Mouse (Mus musculus) midbrain, postnatal 0 days (tissue): ENCODE results near the gene Sdccag8. TPM values are rescaled to one million over a fixed set of nuclear protein-coding genes. Genes with fewer than 3 reads are reported as not detected.

ENCODE experiments used
- ATAC-seq: fragments of 200-750 bp; cut with Nextera tagmentation; 2 replicates; pipeline ENCODE4 v1.8.0; 2017; ENCODE audit warnings: moderate number of reproducible peaks, mild to moderate bottlenecking, moderate TSS enrichment, moderate library complexity; ENCODE audit not compliant: low FRiP score
- DNase-seq: peaks from one replicate; pipeline ENCODE4 v3.0.0-alpha.2; 2015; ENCODE audit warnings: low spot score
- H3K27ac ChIP-seq: fragments of 300-500 bp; sonication (generic); 2 replicates; pipeline ENCODE4 v1.5.1; 2014; ENCODE audit warnings: low read depth, mild to moderate bottlenecking, low read length, mixed read lengths
- H3K27me3 ChIP-seq: fragments of 300-500 bp; sonication (generic); 2 replicates; pipeline ENCODE4 v1.6.1; 2014; ENCODE audit warnings: low read length, control low read depth, mixed read lengths; ENCODE audit not compliant: insufficient read depth
- H3K36me3 ChIP-seq: fragments of 300-500 bp; sonication (generic); 2 replicates; pipeline ENCODE4 v1.6.1; 2014; ENCODE audit warnings: low read length, control low read depth, mixed read lengths; ENCODE audit not compliant: insufficient read depth
- H3K4me1 ChIP-seq: fragments of 300-500 bp; sonication (generic); 2 replicates; pipeline ENCODE4 v1.6.1; 2014; ENCODE audit warnings: mild to moderate bottlenecking, control low read depth, antibody characterized with exemption, low read length, mixed read lengths; ENCODE audit not compliant: insufficient read depth
- H3K4me2 ChIP-seq: fragments of 300-500 bp; sonication (generic); 2 replicates; pipeline ENCODE4 v1.6.1; 2014; ENCODE audit warnings: low read depth, mild to moderate bottlenecking, low read length, mixed read lengths; ENCODE audit not compliant: poor library complexity, severe bottlenecking
- H3K4me3 ChIP-seq: fragments of 300-500 bp; sonication (generic); 2 replicates; pipeline ENCODE4 v1.5.1; 2014; ENCODE audit warnings: low read depth, mild to moderate bottlenecking, low read length, moderate library complexity
- H3K9ac ChIP-seq: fragments of 300-500 bp; sonication (generic); replicated peaks from 2 replicates; pipeline ENCODE4 v1.6.1; 2014; ENCODE audit warnings: mild to moderate bottlenecking, low read length, moderate library complexity, mixed read lengths; ENCODE audit not compliant: poor library complexity, severe bottlenecking
- H3K9me3 ChIP-seq: fragments of 300-500 bp; sonication (generic); 2 replicates; pipeline ENCODE4 v1.6.1; 2016; ENCODE audit warnings: low read length, control low read depth
- CTCF ChIP-seq: IDR thresholded peaks from 2 replicates; pipeline ENCODE4 v1.5.1; 2016; ENCODE audit warnings: antibody characterized with exemption, mild to moderate bottlenecking
- WGBS: fragments of 180-500 bp; shearing (Covaris S2); extraction: QIAGEN DNeasy Blood & Tissue Kit; methylation state at CpG from one replicate; pipeline ENCODE4 v1.1.7; 2014; 5-methylcytosine and 5-hydroxymethylcytosine counted together
- polyA plus RNA-seq: library from polyadenylated mRNA; unstranded; fragments of >200 nt; fragmentation: Nextera tagmentation; extraction: Ambion mirVana; gene quantifications from 2 replicates; pipeline ENCODE4 v1.2.1, GENCODE M21; 2015
- total RNA-seq: library from RNA; depleted of rRNA; stranded (reverse); fragments of >200 nt; gene quantifications from 2 replicates; pipeline ENCODE4 v1.2.3, GENCODE M21; 2014

The Sdccag8 gene
- total and polyA plus RNA-seq, 2 experiments from 2014 or later = 6.1 to 26.8 TPM

DNA sequence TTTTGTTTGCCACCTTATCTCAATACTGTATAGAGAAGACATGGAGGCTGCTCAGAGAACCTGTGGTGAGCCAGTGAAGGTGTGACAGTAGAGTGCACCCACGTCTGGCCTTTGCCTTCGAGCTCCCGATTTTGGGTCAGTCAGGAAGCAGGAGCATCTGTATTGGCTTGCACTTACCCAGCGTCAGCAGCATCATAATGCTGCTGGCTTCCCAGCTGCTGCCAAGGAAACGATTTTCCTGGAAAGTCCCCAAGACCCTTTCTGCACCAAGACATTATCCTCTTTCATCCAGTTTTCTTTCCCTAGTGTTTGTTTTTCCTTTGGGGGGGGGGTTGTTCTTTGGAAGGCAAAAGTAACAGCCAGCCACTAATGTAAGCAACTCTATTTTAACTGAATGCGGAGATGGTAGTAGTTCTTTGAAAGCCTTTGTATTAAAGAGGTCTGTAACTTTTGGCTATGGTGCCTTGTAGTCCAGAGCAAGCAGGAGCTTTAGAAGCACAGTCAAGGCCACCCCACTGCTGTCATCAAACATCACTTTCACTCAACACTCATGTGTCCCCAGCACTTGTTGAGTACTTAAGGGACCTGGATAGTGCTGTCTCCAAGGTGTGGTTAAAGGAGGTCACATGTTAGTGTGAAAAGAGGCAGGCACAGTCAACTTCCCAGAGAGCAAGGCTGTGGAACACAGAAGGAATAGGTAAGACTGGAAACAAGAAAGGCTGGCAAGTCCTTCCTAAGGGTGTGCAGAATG lies 172.7 kb downstream of the Sdccag8 start:
- Histone ChIP-seq H3K27ac (no peak overlapping the region), H3K9ac (no peak overlapping the region), H3K4me2 (no peak overlapping the region), H3K4me3 (no peak overlapping the region), H3K36me3 (no peaks in the 10 kb centered on the region), H3K27me3 (no peaks in the 10 kb centered on the region), H3K9me3 (no peaks in the 10 kb centered on the region), H3K4me1 (no peaks in the 10 kb centered on the region)
- WGBS = 66% methylated on average over 6 of the region's 6 CpGs
- ATAC-seq (no peak), DNase-seq (peak; percentile 63)
- no peak for TF ChIP-seq CTCF

DNA sequence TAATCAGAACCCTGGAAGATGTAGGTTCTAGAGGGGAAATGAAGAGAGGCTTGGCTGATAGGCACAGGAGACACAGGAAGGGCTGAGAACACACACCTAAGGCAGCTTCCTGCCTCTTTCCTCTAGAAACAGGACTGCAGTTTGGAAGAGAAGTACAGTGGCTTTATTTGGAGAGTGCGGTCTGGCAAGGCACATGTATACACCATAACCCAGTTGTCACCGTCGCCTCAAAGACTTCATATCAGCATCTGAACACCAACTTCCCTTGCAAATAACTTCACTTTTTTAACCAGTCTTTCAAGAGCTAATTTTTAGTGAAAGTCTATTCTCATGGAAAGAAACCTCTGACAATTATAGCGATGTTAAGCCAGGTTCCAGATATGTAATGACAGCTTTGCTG lies 177.0 kb downstream of the Sdccag8 start:
- WGBS = 98% methylated on average over 4 of the region's 4 CpGs
- H3K4me3 ChIP-seq = no peak overlapping the region
- ATAC-seq (no peak), DNase-seq (no peak)
- peaks cover 4% of the 10 kb centered on the region; the same call in 1 of the 2 replicates for H3K4me1 ChIP-seq
- no peaks in the 10 kb centered on the region for H3K9me3 ChIP-seq
- no peak for TF ChIP-seq CTCF
- no peaks in the 10 kb centered on the region for H3K27me3 ChIP-seq
- H3K27ac ChIP-seq = no peak overlapping the region
- no peak overlapping the region for H3K4me2 ChIP-seq
- no peak overlapping the region for H3K9ac ChIP-seq
- H3K36me3 ChIP-seq = no peaks in the 10 kb centered on the region

DNA sequence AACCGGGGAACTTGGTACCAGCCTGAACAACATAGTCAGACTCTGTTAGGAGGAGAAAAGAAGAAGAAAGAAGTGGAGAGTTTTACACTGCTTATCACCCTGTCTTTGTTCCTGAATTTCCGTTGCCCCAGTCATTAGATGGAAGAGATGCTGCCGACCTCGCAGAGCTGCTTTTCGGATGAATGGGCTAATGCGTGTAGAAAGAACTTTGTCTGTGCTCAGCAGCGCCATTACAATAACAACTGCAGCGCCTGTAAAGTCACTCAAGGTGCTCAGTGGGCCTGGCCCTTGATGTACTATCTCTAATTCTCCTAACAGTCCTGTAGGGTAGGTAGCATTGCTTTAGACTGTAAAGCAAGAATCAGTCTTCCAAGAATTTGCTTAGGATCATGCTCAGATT lies 178.1 kb downstream of the Sdccag8 start:
- TF ChIP-seq CTCF = no peak
- Histone ChIP-seq H3K9ac (no peak overlapping the region), H3K27me3 (no peaks in the 10 kb centered on the region), H3K27ac (no peak overlapping the region), H3K4me1 (peaks cover 8% of the 10 kb centered on the region; the same call in 1 of the 2 replicates), H3K4me3 (no peak overlapping the region), H3K4me2 (no peak overlapping the region), H3K36me3 (no peaks in the 10 kb centered on the region), H3K9me3 (no peaks in the 10 kb centered on the region)
- DNase-seq (no peak), ATAC-seq (no peak)
- 60% methylated on average over 8 of the region's 8 CpGs for WGBS

DNA sequence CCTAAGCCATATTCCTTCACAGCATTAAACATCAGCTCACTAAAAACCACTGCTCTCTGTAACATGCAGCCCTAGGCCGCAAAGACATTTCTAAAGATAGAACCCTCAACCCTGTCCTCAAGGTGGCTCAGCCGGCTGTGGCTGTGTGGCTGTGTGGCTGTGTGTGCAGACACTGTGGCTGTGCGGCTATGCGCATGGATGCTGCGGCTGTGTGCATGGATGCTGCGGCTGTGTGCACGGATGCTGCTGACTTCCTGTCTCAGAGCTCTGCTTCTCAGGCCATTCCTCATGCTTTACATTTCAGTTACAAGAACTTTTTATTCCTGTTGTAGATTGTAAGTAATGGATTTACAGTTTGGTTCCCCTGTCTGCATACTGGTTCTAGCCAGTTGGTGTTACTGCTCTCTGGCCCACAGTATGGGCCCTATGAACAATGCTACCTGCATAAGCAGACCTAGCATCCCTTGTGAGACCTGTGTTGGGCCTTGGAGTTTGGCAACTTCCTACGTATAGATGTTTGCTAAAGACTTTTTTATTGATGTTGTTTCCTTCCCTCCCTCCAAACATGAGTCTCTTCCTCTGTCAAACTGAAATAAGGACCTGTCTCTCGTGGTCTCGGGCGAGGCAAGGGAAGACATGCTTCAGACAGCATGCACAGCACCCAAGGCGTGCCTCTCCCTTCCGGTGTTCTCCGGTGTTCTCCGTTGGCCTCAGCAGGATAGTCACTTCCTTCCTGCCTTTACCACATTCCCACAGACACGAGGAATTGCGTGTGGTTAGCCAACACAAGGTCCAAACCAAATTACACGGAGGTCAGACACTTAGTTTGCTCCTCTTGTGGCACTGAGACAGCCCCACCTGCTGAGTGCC lies 178.9 kb downstream of the Sdccag8 start:
- Histone ChIP-seq H3K27ac (no peak overlapping the region), H3K36me3 (no peaks in the 10 kb centered on the region), H3K9me3 (no peaks in the 10 kb centered on the region), H3K4me1 (peaks cover 14% of the 10 kb centered on the region), H3K9ac (no peak overlapping the region), H3K27me3 (no peaks in the 10 kb centered on the region), H3K4me3 (no peak overlapping the region), H3K4me2 (no peak overlapping the region)
- ATAC-seq (no peak), DNase-seq (no peak)
- 77% methylated on average over 18 of the region's 18 CpGs for WGBS
- no peak for TF ChIP-seq CTCF

- Histone ChIP-seq H3K36me3 (no peaks in the 10 kb centered on the region), H3K4me3 (no peak overlapping the region), H3K4me2 (no peak overlapping the region), H3K27me3 (no peaks in the 10 kb centered on the region), H3K9me3 (no peaks in the 10 kb centered on the region), H3K4me1 (peaks cover 15% of the 10 kb centered on the region), H3K9ac (no peak overlapping the region), H3K27ac (no peak overlapping the region)
- WGBS = 26% methylated on average over 7 of the region's 7 CpGs
- ATAC-seq (peak; percentile 59), DNase-seq (peak; percentile 82)
- no peak for TF ChIP-seq CTCF
Measured at GRCm38 (mm10) chr1:176994087-176994486, 179.6 kb downstream of the Sdccag8 start.
